Mouse (Mus musculus) myocyte (in vitro differentiated cells): ENCODE measurements around the gene Kbtbd12. TPM values are rescaled to one million over a fixed set of nuclear protein-coding genes. Genes with fewer than 3 reads are reported as not detected.

Source experiments
- H3K27me3 ChIP-seq: one replicate; pipeline ENCODE4 v1.6.1; 2011; ENCODE audit not compliant: control insufficient read depth, insufficient read depth, insufficient read length
- H3K36me3 ChIP-seq: one replicate; pipeline ENCODE4 v1.6.1; 2011; ENCODE audit not compliant: control insufficient read depth, insufficient read depth
- H3K4me2 ChIP-seq: one replicate; pipeline ENCODE4 v1.6.1; 2011; ENCODE audit warnings: low read depth, control low read depth
- H3K4me3 ChIP-seq: one replicate; pipeline ENCODE4 v1.5.1; 2011; ENCODE audit warnings: mild to moderate bottlenecking, control low read depth, moderate library complexity
- H3K79me2 ChIP-seq: one replicate; pipeline ENCODE4 v1.6.1; 2011; ENCODE audit not compliant: control insufficient read depth, insufficient read depth
- H3ac ChIP-seq: one replicate; pipeline ENCODE4 v1.6.1; 2011; ENCODE audit not compliant: control insufficient read depth, insufficient read length
- CEBPB ChIP-seq: IDR thresholded peaks from 2 replicates; pipeline ENCODE4 v1.6.1; 2011; ENCODE audit warnings: mild to moderate bottlenecking, moderate library complexity; ENCODE audit not compliant: poor library complexity, insufficient read depth, severe bottlenecking
- E2F4 ChIP-seq: IDR thresholded peaks from one replicate; pipeline ENCODE4 v1.6.1; 2011; ENCODE audit warnings: mild to moderate bottlenecking, control low read depth, moderate library complexity; ENCODE audit not compliant: insufficient read depth
- MAX ChIP-seq: IDR thresholded peaks from one replicate; pipeline ENCODE4 v1.6.1; 2011; ENCODE audit warnings: low read depth, mild to moderate bottlenecking, control low read depth
- MYOD1 ChIP-seq, 3 experiments: IDR thresholded peaks; one replicate each; pipeline ENCODE4 v1.6.1; 2011; ENCODE audit warnings: control low read depth in 2 of 3, low read depth in 2 of 3, mild to moderate bottlenecking in 2 of 3, moderate library complexity in 1 of 3; ENCODE audit not compliant: insufficient read length in 2 of 3, control insufficient read depth in 1 of 3
- MYOG ChIP-seq, 3 experiments: IDR thresholded peaks; one replicate each; pipeline ENCODE4 v1.6.1; 2011; ENCODE audit warnings: control low read depth in 2 of 3, low read depth in 2 of 3, mild to moderate bottlenecking in 2 of 3; ENCODE audit not compliant: insufficient read length in 2 of 3, control insufficient read depth in 1 of 3, insufficient read depth in 1 of 3
- POLR2A ChIP-seq: IDR thresholded peaks from one replicate; pipeline ENCODE4 v1.6.1; 2011; ENCODE audit warnings: low read depth, mild to moderate bottlenecking, control low read depth, moderate library complexity; ENCODE audit not compliant: insufficient read length
- POLR2AphosphoS2 ChIP-seq: IDR thresholded peaks from one replicate; pipeline ENCODE4 v1.6.1; 2011; ENCODE audit warnings: low read depth, control low read depth; ENCODE audit not compliant: insufficient read length
- REST ChIP-seq: IDR thresholded peaks from one replicate; pipeline ENCODE4 v1.6.1; 2011; ENCODE audit warnings: mild to moderate bottlenecking, control low read depth, moderate library complexity; ENCODE audit not compliant: insufficient read depth, insufficient read length
- SRF ChIP-seq: IDR thresholded peaks from one replicate; pipeline ENCODE4 v1.6.1; 2011; ENCODE audit warnings: low read depth; ENCODE audit not compliant: control insufficient read depth, insufficient read length
- TCF12 ChIP-seq: IDR thresholded peaks from one replicate; pipeline ENCODE4 v1.6.1; 2011; ENCODE audit warnings: mild to moderate bottlenecking, control low read depth; ENCODE audit not compliant: poor library complexity, insufficient read depth, severe bottlenecking
- TCF3 ChIP-seq: IDR thresholded peaks from one replicate; pipeline ENCODE4 v1.6.1; 2011; ENCODE audit warnings: low read depth, control low read depth; ENCODE audit not compliant: insufficient read length
- USF1 ChIP-seq: IDR thresholded peaks from one replicate; pipeline ENCODE4 v1.6.1; 2011; ENCODE audit warnings: low read depth, mild to moderate bottlenecking, control low read depth, moderate library complexity
- polyA plus RNA-seq: library from polyadenylated mRNA; unstranded; fragments of >200 nt; fragmentation: generic; extraction: Trizol; gene quantifications from one replicate; pipeline ENCODE4 v1.2.1, GENCODE M21; 2012; ENCODE audit warnings: missing spikeins

Gene Kbtbd12
- polyA plus RNA-seq, 1 experiment, result 1.3 TPM

- Histone ChIP-seq H3K79me2 (no peaks in the 10 kb centered on the region), H3K36me3 (no peaks in the 10 kb centered on the region), H3K27me3 (no peaks in the 10 kb centered on the region), H3ac (no peak overlapping the region), H3K4me2 (no peak overlapping the region), H3K4me3 (no peak overlapping the region)
- TF ChIP-seq USF1 (no peak), E2F4 (no peak), MAX (no peak), CEBPB (no peak), MYOG (IDR thresholded peaks at IDR 0.05; ENCODE audit: control insufficient read depth in 1 of 3, insufficient read depth in 1 of 3, insufficient read length in 2 of 3, low read depth in 2 of 3) (no peak), TCF3 (no peak), MYOD1 (IDR thresholded peaks at IDR 0.05; ENCODE audit: control insufficient read depth in 1 of 3, insufficient read length in 2 of 3, low read depth in 2 of 3) (no peak), POLR2A (no peak), TCF12 (no peak), POLR2AphosphoS2 (no peak), REST (no peak), SRF (no peak)
Measured at GRCm38 (mm10) chr6:88639372-88639920, 1.7 kb upstream of the Kbtbd12 start.

- Histone ChIP-seq H3K4me2 (no peak overlapping the region), H3ac (no peak overlapping the region), H3K27me3 (no peaks in the 10 kb centered on the region), H3K4me3 (no peak overlapping the region), H3K36me3 (no peaks in the 10 kb centered on the region), H3K79me2 (no peaks in the 10 kb centered on the region)
- TF ChIP-seq POLR2AphosphoS2 (no peak), REST (no peak), USF1 (no peak), POLR2A (no peak), E2F4 (no peak), SRF (no peak), MYOG (IDR thresholded peaks at IDR 0.05; ENCODE audit: control insufficient read depth in 1 of 3, insufficient read depth in 1 of 3, insufficient read length in 2 of 3, low read depth in 2 of 3) (no peak), MYOD1 (IDR thresholded peaks at IDR 0.05; ENCODE audit: control insufficient read depth in 1 of 3, insufficient read length in 2 of 3, low read depth in 2 of 3) (no peak), MAX (no peak), CEBPB (no peak), TCF3 (no peak)
Measured at GRCm38 (mm10) chr6:88638917-88639316, 1.2 kb upstream of the Kbtbd12 start.

GRCm38 (mm10) chr6:88635881-88636754 lies 1.6 kb downstream of the Kbtbd12 start:
- Histone ChIP-seq H3K79me2 (no peaks in the 10 kb centered on the region), H3K4me2 (no peak overlapping the region), H3K4me3 (no peak overlapping the region), H3K36me3 (no peaks in the 10 kb centered on the region), H3ac (no peak overlapping the region), H3K27me3 (no peaks in the 10 kb centered on the region)
- no peak for TF ChIP-seq SRF
- no peak for TF ChIP-seq POLR2A
- TF ChIP-seq USF1, result no peak
- TF ChIP-seq POLR2AphosphoS2, result no peak
- no peak for TF ChIP-seq REST
- no peak for TF ChIP-seq E2F4
- no peak for TF ChIP-seq TCF3
- TF ChIP-seq CEBPB, result no peak
- TF ChIP-seq MYOG (IDR thresholded peaks at IDR 0.05; ENCODE audit: control insufficient read depth in 1 of 3, insufficient read depth in 1 of 3, insufficient read length in 2 of 3, low read depth in 2 of 3), result no peak

GRCm38 (mm10) chr6:88631293-88631692 lies 6.5 kb downstream of the Kbtbd12 start:
- no peaks in the 10 kb centered on the region for H3K36me3 ChIP-seq
- no peaks in the 10 kb centered on the region for H3K79me2 ChIP-seq
- TF ChIP-seq CEBPB, result no peak
- no peak for TF ChIP-seq E2F4
- no peak for TF ChIP-seq MYOG (IDR thresholded peaks at IDR 0.05; ENCODE audit: control insufficient read depth in 1 of 3, insufficient read depth in 1 of 3, insufficient read length in 2 of 3, low read depth in 2 of 3)
- TF ChIP-seq TCF12, result no peak
- no peak for TF ChIP-seq REST
- TF ChIP-seq MYOD1 (IDR thresholded peaks at IDR 0.05; ENCODE audit: control insufficient read depth in 1 of 3, insufficient read length in 2 of 3, low read depth in 2 of 3), result no peak
- no peak for TF ChIP-seq SRF
- TF ChIP-seq USF1, result no peak
- no peak for TF ChIP-seq MAX
- TF ChIP-seq POLR2AphosphoS2, result no peak
- TF ChIP-seq TCF3, result no peak
- no peak for TF ChIP-seq POLR2A
- H3K27me3 ChIP-seq, result no peaks in the 10 kb centered on the region
- no peak overlapping the region for H3K4me3 ChIP-seq
- H3ac ChIP-seq, result no peak overlapping the region
- H3K4me2 ChIP-seq, result no peak overlapping the region
